Mouse (Mus musculus): ENCODE results near the gene Olfr76. TPM values are rescaled to one million over a fixed set of nuclear protein-coding genes. Genes with fewer than 3 reads are reported as not detected.
"Not testable (repeated sequence)": the region's sequence is repeated elsewhere in the genome, so short reads cannot be mapped to it uniquely, and the experiment has no call there.

Olfr76 gene
- not detected in 2 replicates for polyA plus RNA-seq (2014; fragmentation: Nextera tagmentation; extraction: Ambion mirVana)

- Histone ChIP-seq H3K36me3 (ENCODE audit: control insufficient read depth, insufficient read depth, low read length) (no peaks in the 10 kb centered on the region), H3K4me3 (ENCODE audit: low read depth, low read length) (no peak within 1 kb of the TSS), H3K27me3 (replicated peaks; ENCODE audit: control insufficient read depth, insufficient read depth, low read length) (no peaks in the 10 kb centered on the region), H3K4me1 (ENCODE audit: control insufficient read depth, insufficient read depth, low read length) (no peaks in the 10 kb centered on the region), H3K9me3 (ENCODE audit: control insufficient read depth, low read length) (no peaks in the 10 kb centered on the region), H3K27ac (replicated peaks; ENCODE audit: low read depth, low read length) (no peak within 1 kb of the TSS), H3K4me2 (ENCODE audit: low read depth, low read length) (no peak within 1 kb of the TSS), H3K9ac (ENCODE audit: low read depth, low read length) (no peak within 1 kb of the TSS)
- DNase-seq (ENCODE audit: low spot score) (no peak), ATAC-seq (ENCODE audit: low read depth) (no peak)
- WGBS, result 63% methylated on average over 3 of the region's 3 CpGs
Observed at GRCm38 (mm10) chr19:12123103-12123502, at the start of gene Olfr76. Olfr76 (minus strand) TSS chr19:12123203.

- not testable (repeated sequence) for H3K27me3 ChIP-seq (replicated peaks; ENCODE audit: control insufficient read depth, insufficient read depth, low read length); H3K4me3 ChIP-seq (ENCODE audit: low read depth, low read length); H3K9ac ChIP-seq (ENCODE audit: low read depth, low read length); H3K27ac ChIP-seq (replicated peaks; ENCODE audit: low read depth, low read length); ATAC-seq (ENCODE audit: low read depth); H3K4me1 ChIP-seq (ENCODE audit: control insufficient read depth, insufficient read depth, low read length); H3K9me3 ChIP-seq (ENCODE audit: control insufficient read depth, low read length); H3K4me2 ChIP-seq (ENCODE audit: low read depth, low read length); DNase-seq (ENCODE audit: low spot score); H3K36me3 ChIP-seq (ENCODE audit: control insufficient read depth, insufficient read depth, low read length)
- 42% methylated on average over 1 of the region's 1 CpGs for WGBS
Observed at GRCm38 (mm10) chr19:12170062-12170599, 47.1 kb upstream of the Olfr76 start, which contains the start of gene Olfr1555-ps1. Olfr1555-ps1 (minus strand) TSS chr19:12170112.

- Histone ChIP-seq H3K4me1 (ENCODE audit: control insufficient read depth, insufficient read depth, low read length) (peaks cover 7% of the 10 kb centered on the region; the same call in 1 of the 2 replicates), H3K9me3 (ENCODE audit: control insufficient read depth, low read length) (no peaks in the 10 kb centered on the region), H3K27me3 (replicated peaks; ENCODE audit: control insufficient read depth, insufficient read depth, low read length) (no peaks in the 10 kb centered on the region), H3K36me3 (ENCODE audit: control insufficient read depth, insufficient read depth, low read length) (no peaks in the 10 kb centered on the region), H3K9ac (ENCODE audit: low read depth, low read length) (no peak overlapping the region), H3K4me2 (ENCODE audit: low read depth, low read length) (no peak overlapping the region), H3K27ac (replicated peaks; ENCODE audit: low read depth, low read length) (no peak overlapping the region), H3K4me3 (ENCODE audit: low read depth, low read length) (no peak overlapping the region)
- peak; percentile 17 for DNase-seq (ENCODE audit: low spot score)
- 71% methylated on average over 3 of the region's 3 CpGs for WGBS
- ATAC-seq (ENCODE audit: low read depth), result no peak
Observed at GRCm38 (mm10) chr19:12145452-12145851, 22.4 kb upstream of the Olfr76 start.

- ATAC-seq (ENCODE audit: low read depth) (no peak), DNase-seq (ENCODE audit: low spot score) (peak; percentile 83)
- H3K9me3 ChIP-seq (ENCODE audit: control insufficient read depth, low read length), result no peaks in the 10 kb centered on the region
- WGBS, result 29% methylated on average over 1 of the region's 1 CpGs
- no peaks in the 10 kb centered on the region for H3K36me3 ChIP-seq (ENCODE audit: control insufficient read depth, insufficient read depth, low read length)
- peak overlapping the region; percentile 55 for H3K27ac ChIP-seq (replicated peaks; ENCODE audit: low read depth, low read length)
- peaks cover 7% of the 10 kb centered on the region; the same call in 1 of the 2 replicates for H3K4me1 ChIP-seq (ENCODE audit: control insufficient read depth, insufficient read depth, low read length)
- H3K4me3 ChIP-seq (ENCODE audit: low read depth, low read length), result no peak overlapping the region
- H3K4me2 ChIP-seq (ENCODE audit: low read depth, low read length), result no peak overlapping the region
- H3K9ac ChIP-seq (ENCODE audit: low read depth, low read length), result no peak overlapping the region
- no peaks in the 10 kb centered on the region for H3K27me3 ChIP-seq (replicated peaks; ENCODE audit: control insufficient read depth, insufficient read depth, low read length)
Observed at GRCm38 (mm10) chr19:12143356-12143755, 20.4 kb upstream of the Olfr76 start.

GRCm38 (mm10) chr19:12134289-12134688 is 11.3 kb upstream of the Olfr76 start:
- peak; percentile 26; the same call in 1 of the 2 replicates for ATAC-seq (ENCODE audit: low read depth)
- Histone ChIP-seq H3K9me3 (ENCODE audit: control insufficient read depth, low read length) (no peaks in the 10 kb centered on the region), H3K36me3 (ENCODE audit: control insufficient read depth, insufficient read depth, low read length) (no peaks in the 10 kb centered on the region), H3K27me3 (replicated peaks; ENCODE audit: control insufficient read depth, insufficient read depth, low read length) (no peaks in the 10 kb centered on the region), H3K4me1 (ENCODE audit: control insufficient read depth, insufficient read depth, low read length) (no peaks in the 10 kb centered on the region), H3K4me3 (ENCODE audit: low read depth, low read length) (no peak overlapping the region), H3K4me2 (ENCODE audit: low read depth, low read length) (no peak overlapping the region), H3K27ac (replicated peaks; ENCODE audit: low read depth, low read length) (no peak overlapping the region), H3K9ac (ENCODE audit: low read depth, low read length) (no peak overlapping the region)
- WGBS, result 29% methylated on average over 2 of the region's 2 CpGs
- peak; percentile 25 for DNase-seq (ENCODE audit: low spot score)

- Histone ChIP-seq H3K36me3 (ENCODE audit: control insufficient read depth, insufficient read depth, low read length) (no peaks in the 10 kb centered on the region), H3K4me1 (ENCODE audit: control insufficient read depth, insufficient read depth, low read length) (no peaks in the 10 kb centered on the region), H3K4me2 (ENCODE audit: low read depth, low read length) (no peak overlapping the region), H3K27me3 (replicated peaks; ENCODE audit: control insufficient read depth, insufficient read depth, low read length) (no peaks in the 10 kb centered on the region), H3K27ac (replicated peaks; ENCODE audit: low read depth, low read length) (no peak overlapping the region), H3K9ac (ENCODE audit: low read depth, low read length) (no peak overlapping the region), H3K9me3 (ENCODE audit: control insufficient read depth, low read length) (no peaks in the 10 kb centered on the region), H3K4me3 (ENCODE audit: low read depth, low read length) (no peak overlapping the region)
- no peak for ATAC-seq (ENCODE audit: low read depth)
- WGBS, result 84% methylated on average over 3 of the region's 3 CpGs
- no peak for DNase-seq (ENCODE audit: low spot score)
Observed at GRCm38 (mm10) chr19:12116464-12116863, 6.5 kb downstream of the Olfr76 start.

- Histone ChIP-seq H3K4me1 (ENCODE audit: control insufficient read depth, insufficient read depth, low read length) (no peaks in the 10 kb centered on the region), H3K9me3 (ENCODE audit: control insufficient read depth, low read length) (no peaks in the 10 kb centered on the region), H3K4me2 (ENCODE audit: low read depth, low read length) (no peak within 1 kb of the TSS), H3K36me3 (ENCODE audit: control insufficient read depth, insufficient read depth, low read length) (no peaks in the 10 kb centered on the region), H3K27ac (replicated peaks; ENCODE audit: low read depth, low read length) (no peak within 1 kb of the TSS), H3K9ac (ENCODE audit: low read depth, low read length) (no peak within 1 kb of the TSS), H3K27me3 (replicated peaks; ENCODE audit: control insufficient read depth, insufficient read depth, low read length) (no peaks in the 10 kb centered on the region), H3K4me3 (ENCODE audit: low read depth, low read length) (no peak within 1 kb of the TSS)
- DNase-seq (ENCODE audit: low spot score) (no peak), ATAC-seq (ENCODE audit: low read depth) (no peak)
- 63% methylated on average over 1 of the region's 1 CpGs for WGBS
Observed at GRCm38 (mm10) chr19:12115797-12116196, 7.2 kb downstream of the Olfr76 start, which contains the start of gene Olfr1428. Olfr1428 (minus strand) TSS chr19:12115897.

GRCm38 (mm10) chr19:12113807-12114206 is 9.2 kb downstream of the Olfr76 start:
- Histone ChIP-seq H3K27ac (replicated peaks; ENCODE audit: low read depth, low read length) (no peak overlapping the region), H3K4me3 (ENCODE audit: low read depth, low read length) (no peak overlapping the region), H3K4me1 (ENCODE audit: control insufficient read depth, insufficient read depth, low read length) (no peaks in the 10 kb centered on the region), H3K9me3 (ENCODE audit: control insufficient read depth, low read length) (no peaks in the 10 kb centered on the region), H3K36me3 (ENCODE audit: control insufficient read depth, insufficient read depth, low read length) (no peaks in the 10 kb centered on the region), H3K9ac (ENCODE audit: low read depth, low read length) (no peak overlapping the region), H3K4me2 (ENCODE audit: low read depth, low read length) (no peak overlapping the region), H3K27me3 (replicated peaks; ENCODE audit: control insufficient read depth, insufficient read depth, low read length) (no peaks in the 10 kb centered on the region)
- 54% methylated on average over 1 of the region's 1 CpGs for WGBS
- ATAC-seq (ENCODE audit: low read depth) (no peak), DNase-seq (ENCODE audit: low spot score) (no peak)

GRCm38 (mm10) chr19:12104541-12104940 is 18.5 kb downstream of the Olfr76 start:
- H3K27ac ChIP-seq (replicated peaks; ENCODE audit: low read depth, low read length), result no peak overlapping the region
- H3K36me3 ChIP-seq (ENCODE audit: control insufficient read depth, insufficient read depth, low read length), result no peaks in the 10 kb centered on the region
- H3K9me3 ChIP-seq (ENCODE audit: control insufficient read depth, low read length), result no peaks in the 10 kb centered on the region
- no peaks in the 10 kb centered on the region for H3K4me1 ChIP-seq (ENCODE audit: control insufficient read depth, insufficient read depth, low read length)
- H3K27me3 ChIP-seq (replicated peaks; ENCODE audit: control insufficient read depth, insufficient read depth, low read length), result no peaks in the 10 kb centered on the region
- no peak overlapping the region for H3K4me2 ChIP-seq (ENCODE audit: low read depth, low read length)
- DNase-seq (ENCODE audit: low spot score) (no peak), ATAC-seq (ENCODE audit: low read depth) (no peak)
- WGBS, result 50% methylated on average over 1 of the region's 1 CpGs
- H3K4me3 ChIP-seq (ENCODE audit: low read depth, low read length), result no peak overlapping the region
- H3K9ac ChIP-seq (ENCODE audit: low read depth, low read length), result no peak overlapping the region
